Comparison of ENCODE assay signal across 24 mouse cellular contexts in the genomic region with DNA sequence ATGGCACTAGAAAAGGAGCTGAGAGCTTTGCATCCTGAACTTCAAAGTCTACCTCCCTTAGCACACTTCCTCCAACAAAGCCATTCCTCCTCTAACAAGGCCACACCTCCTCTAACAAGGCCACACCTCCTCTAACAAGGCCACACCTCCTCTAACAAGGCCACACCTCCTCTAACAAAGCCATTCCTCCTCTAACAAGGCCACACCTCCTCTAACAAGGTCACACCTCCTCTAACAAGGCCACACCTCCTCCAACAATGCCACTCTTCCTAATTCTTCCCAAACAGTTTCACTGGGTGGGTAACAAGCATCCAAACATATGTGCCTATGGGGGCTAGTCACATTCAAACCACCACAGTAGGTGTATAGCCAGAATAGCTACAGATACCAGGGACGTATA. TPM values are rescaled to one million over a fixed set of nuclear protein-coding genes. Genes with fewer than 3 reads are reported as not detected.
"Had no signal": no experiment of that assay in that cellular context is flagged by ENCODE, and none has a peak within 500 bp of the region (broad histone marks: within the 10 kb centered on the region; RNA-seq: fewer than 3 reads in every experiment).

No protein-coding gene starts in this region.

- H3K27ac ChIP-seq: lung, embryonic 15.5 days; macrophage; midbrain, embryonic 12.5 days; neural tube, embryonic 12.5 days had no signal

- H3K4me1 ChIP-seq: lung, embryonic 15.5 days; midbrain, embryonic 12.5 days; neural tube, embryonic 12.5 days had no signal

- H3K36me3 ChIP-seq: lung, embryonic 15.5 days; midbrain, embryonic 12.5 days; neural tube, embryonic 12.5 days had no signal

- DNase-seq: liver, postnatal 0 days; lung, adult 2 months; lung, postnatal 14 days; lung, postnatal 36 days; midbrain, embryonic 14.5 days; right cerebral cortex, postnatal 14 days; spleen, adult 18-20 months; thymus, adult 18-20 months; thymus, postnatal 14 days; thymus, postnatal 36 days had no signal

- H3K27me3 ChIP-seq: lung, embryonic 15.5 days; megakaryocyte, embryonic 14.5 days; midbrain, embryonic 12.5 days; neural tube, embryonic 12.5 days had no signal

- H3K4me3 ChIP-seq: lung, embryonic 15.5 days; megakaryocyte, embryonic 14.5 days; midbrain, embryonic 12.5 days; neural tube, embryonic 12.5 days had no signal

- H3K9me3 ChIP-seq: lung, embryonic 15.5 days; neural tube, embryonic 12.5 days had no signal

RNA-seq across cellular contexts. Expression of a gene that starts 7.8 kb away (rescaled TPM):
- total RNA-seq: megakaryocyte progenitor cell, adult 5-6 weeks; monocyte, adult 5-6 weeks; neutrophil, adult 5-6 weeks had no signal
- polyA plus RNA-seq: liver, postnatal 0 days; lung, adult 2 months; lung, embryonic 15.5 days; lung, postnatal 0 days; macrophage; midbrain, embryonic 12.5 days; midbrain, embryonic 14.5 days; midbrain, embryonic 16.5 days; neural tube, embryonic 12.5 days; neural tube, embryonic 14.5 days; stomach, embryonic 14.5 days; stomach, embryonic 16.5 days; thymus, postnatal 0 days had no signal

RNA-seq across cellular contexts. Expression of a gene that starts 17.8 kb away (rescaled TPM):
- total RNA-seq: monocyte, adult 5-6 weeks; neutrophil, adult 5-6 weeks had no signal
- polyA plus RNA-seq: liver, postnatal 0 days; lung, embryonic 15.5 days; lung, postnatal 0 days; macrophage; midbrain, embryonic 12.5 days; midbrain, embryonic 14.5 days; neural tube, embryonic 12.5 days; thymus, postnatal 0 days had no signal

RNA-seq across cellular contexts. Expression of a gene that starts 23.4 kb away (rescaled TPM):
- total RNA-seq: monocyte, adult 5-6 weeks; neutrophil, adult 5-6 weeks had no signal
- polyA plus RNA-seq: macrophage had no signal
